Mouse (Mus musculus): ENCODE results near the gene Kcnmb3. TPM values are rescaled to one million over a fixed set of nuclear protein-coding genes. Genes with fewer than 3 reads are reported as not detected.

The Kcnmb3 gene
- polyA plus RNA-seq, 1 experiment from 2014 or later, result not detected

DNA sequence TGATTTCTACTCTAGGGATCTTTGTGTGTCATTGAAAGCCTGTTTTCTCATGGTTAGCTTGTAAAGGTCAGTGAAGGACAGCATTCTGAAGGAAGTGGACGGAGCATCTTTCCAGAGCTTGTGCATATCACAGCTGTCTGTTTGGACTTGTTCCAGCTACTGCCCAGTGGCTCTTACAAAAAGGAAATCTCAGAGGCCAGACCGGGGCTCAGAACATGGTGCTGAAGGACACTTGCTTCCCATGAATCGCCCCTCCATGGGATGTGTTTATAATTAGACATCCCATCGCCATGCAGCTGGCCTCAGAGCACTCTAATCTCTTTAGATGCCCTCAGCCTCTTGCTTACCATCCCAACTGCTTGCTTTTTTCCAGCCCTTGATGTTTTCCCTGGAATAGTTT lies 63.1 kb downstream of the Kcnmb3 start:
- no peaks in the 10 kb centered on the region for H3K9me3 ChIP-seq (replicated peaks)
- H3K4me3 ChIP-seq (replicated peaks), result no peak overlapping the region
- no peaks in the 10 kb centered on the region for H3K36me3 ChIP-seq
- ATAC-seq (ENCODE audit: low read depth), result no peak
- H3K27ac ChIP-seq, result no peak overlapping the region
- DNase-seq, result no peak
- no peak overlapping the region for H3K4me2 ChIP-seq
- H3K4me1 ChIP-seq (replicated peaks), result peaks cover 10% of the 10 kb centered on the region
- H3K27me3 ChIP-seq, result no peaks in the 10 kb centered on the region
- no peak overlapping the region for H3K9ac ChIP-seq
- WGBS (ENCODE audit: insufficient replicate concordance), result 85% methylated on average over 4 of the region's 4 CpGs

DNA sequence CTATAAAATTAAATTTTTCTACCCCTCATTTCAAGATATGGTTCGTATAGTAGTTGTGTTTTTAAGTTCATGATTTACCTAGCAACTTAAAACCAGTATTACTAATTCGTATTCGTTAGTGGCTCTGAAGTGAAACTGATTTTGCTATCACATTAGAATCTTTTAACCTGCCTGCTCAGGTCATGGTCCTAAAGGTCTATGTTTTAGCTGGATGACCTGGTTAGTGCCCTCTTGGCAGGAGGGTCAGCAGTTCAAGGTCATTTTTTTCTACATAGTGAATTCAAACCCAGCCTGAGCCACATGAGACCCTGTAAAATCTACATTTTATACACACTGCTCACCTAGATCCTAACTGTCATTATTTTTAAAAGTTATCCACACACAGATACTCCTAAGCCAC lies 63.7 kb downstream of the Kcnmb3 start:
- ATAC-seq (ENCODE audit: low read depth) (no peak), DNase-seq (no peak)
- Histone ChIP-seq H3K4me1 (replicated peaks) (peaks cover 10% of the 10 kb centered on the region), H3K27me3 (no peaks in the 10 kb centered on the region), H3K9ac (no peak overlapping the region), H3K4me3 (replicated peaks) (no peak overlapping the region), H3K4me2 (no peak overlapping the region), H3K27ac (no peak overlapping the region), H3K9me3 (replicated peaks) (no peaks in the 10 kb centered on the region), H3K36me3 (no peaks in the 10 kb centered on the region)
- WGBS (ENCODE audit: insufficient replicate concordance), result 72% methylated on average over 3 of the region's 3 CpGs

DNA sequence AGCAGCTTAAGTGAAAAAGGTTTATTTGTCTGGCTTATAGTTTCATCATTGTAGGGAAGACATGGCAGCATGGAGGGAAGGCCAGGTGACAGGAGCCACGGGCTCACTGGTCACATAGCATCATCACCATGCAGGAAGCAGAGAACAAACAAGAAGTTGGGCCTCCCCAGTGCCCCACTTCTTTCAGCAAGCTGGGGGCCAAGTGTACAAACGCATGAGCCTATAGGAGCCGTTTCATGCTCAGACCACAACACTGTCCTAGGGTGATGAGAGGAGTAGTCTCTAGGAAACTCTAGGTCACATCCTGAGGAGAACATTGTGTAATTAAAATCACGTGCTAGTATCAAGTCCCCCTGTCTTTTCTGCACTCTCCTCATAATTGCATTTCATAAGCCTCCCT lies 64.3 kb downstream of the Kcnmb3 start:
- no peaks in the 10 kb centered on the region for H3K27me3 ChIP-seq
- DNase-seq, result no peak
- no peak overlapping the region for H3K9ac ChIP-seq
- 49% methylated on average over 4 of the region's 4 CpGs for WGBS (ENCODE audit: insufficient replicate concordance)
- H3K9me3 ChIP-seq (replicated peaks), result no peaks in the 10 kb centered on the region
- no peak overlapping the region for H3K27ac ChIP-seq
- no peaks in the 10 kb centered on the region for H3K36me3 ChIP-seq
- H3K4me1 ChIP-seq (replicated peaks), result peaks cover 10% of the 10 kb centered on the region
- H3K4me2 ChIP-seq, result no peak overlapping the region
- H3K4me3 ChIP-seq (replicated peaks), result no peak overlapping the region
- ATAC-seq (ENCODE audit: low read depth), result no peak

Other genes starting within 250 kb of the Kcnmb3 start
- gene Zmat3, start 126.2 kb downstream of the Kcnmb3 start, polyA plus RNA-seq (2015; fragmentation: Nextera tagmentation; extraction: Ambion mirVana), result 0.45 and 0.51 TPM in 2 replicates
- 3.0 and 3.8 TPM in 2 replicates for gene Pik3ca, start 94.6 kb downstream of the Kcnmb3 start, polyA plus RNA-seq (2015; fragmentation: Nextera tagmentation; extraction: Ambion mirVana)
- 21.5 and 24.6 TPM in 2 replicates for gene Zfp639, start 18.0 kb upstream of the Kcnmb3 start, polyA plus RNA-seq (2015; fragmentation: Nextera tagmentation; extraction: Ambion mirVana)
- gene Mfn1, start 37.2 kb upstream of the Kcnmb3 start, polyA plus RNA-seq (2015; fragmentation: Nextera tagmentation; extraction: Ambion mirVana), result 15.5 and 21.7 TPM in 2 replicates
- gene Gnb4, start 124.4 kb upstream of the Kcnmb3 start, polyA plus RNA-seq (2015; fragmentation: Nextera tagmentation; extraction: Ambion mirVana), result 10.7 and 12.2 TPM in 2 replicates
- gene Actl6a, start 214.1 kb upstream of the Kcnmb3 start, polyA plus RNA-seq (2015; fragmentation: Nextera tagmentation; extraction: Ambion mirVana), result 113 and 127 TPM in 2 replicates
- 172 and 175 TPM in 2 replicates for gene Ndufb5, start 244.8 kb upstream of the Kcnmb3 start, polyA plus RNA-seq (2015; fragmentation: Nextera tagmentation; extraction: Ambion mirVana)
- gene Mrpl47, start 245.4 kb upstream of the Kcnmb3 start, polyA plus RNA-seq (2015; fragmentation: Nextera tagmentation; extraction: Ambion mirVana), result 29.7 and 31.9 TPM in 2 replicates

Data from liver, embryonic 13.5 days (tissue).